Mouse (Mus musculus) embryonic facial prominence, embryonic 14.5 days (tissue): Measurements from ENCODE around the gene Selplg. TPM values are rescaled to one million over a fixed set of nuclear protein-coding genes. Genes with fewer than 3 reads are reported as not detected.

Source experiments
- ATAC-seq: fragments of 200-750 bp; cut with Nextera tagmentation; 2 replicates; pipeline ENCODE4 v1.8.0; 2017; ENCODE audit warnings: low read depth, moderate number of reproducible peaks, moderate TSS enrichment
- DNase-seq: peaks from one replicate; pipeline ENCODE4 v3.0.0-alpha.2; 2015; ENCODE audit warnings: low spot score
- H3K27ac ChIP-seq: fragments of 300-500 bp; sonication (generic); replicated peaks from 2 replicates; pipeline ENCODE4 v1.5.1; 2014; ENCODE audit warnings: low read depth, mild to moderate bottlenecking, low read length, moderate library complexity
- H3K27me3 ChIP-seq: fragments of 300-500 bp; sonication (generic); replicated peaks from 2 replicates; pipeline ENCODE4 v1.6.1; 2014; ENCODE audit warnings: low read length; ENCODE audit not compliant: control insufficient read depth, insufficient read depth
- H3K36me3 ChIP-seq: fragments of 300-500 bp; sonication (generic); 2 replicates; pipeline ENCODE4 v1.6.1; 2014; ENCODE audit warnings: low read length, mixed read lengths; ENCODE audit not compliant: control insufficient read depth, insufficient read depth
- H3K4me1 ChIP-seq: fragments of 300-500 bp; sonication (generic); 2 replicates; pipeline ENCODE4 v1.6.1; 2014; ENCODE audit warnings: antibody characterized with exemption, low read length; ENCODE audit not compliant: control insufficient read depth, insufficient read depth
- H3K4me2 ChIP-seq: fragments of 300-500 bp; sonication (generic); 2 replicates; pipeline ENCODE4 v1.6.1; 2014; ENCODE audit warnings: low read depth, mild to moderate bottlenecking, low read length, moderate library complexity, mixed read lengths
- H3K4me3 ChIP-seq: fragments of 300-500 bp; sonication (generic); 2 replicates; pipeline ENCODE4 v1.5.1; 2014; ENCODE audit warnings: low read depth, mild to moderate bottlenecking, low read length
- H3K9ac ChIP-seq: fragments of 300-500 bp; sonication (generic); 2 replicates; pipeline ENCODE4 v1.6.1; 2014; ENCODE audit warnings: low read depth, mild to moderate bottlenecking, low read length, moderate library complexity, mixed read lengths
- H3K9me3 ChIP-seq: fragments of 300-500 bp; sonication (generic); 2 replicates; pipeline ENCODE4 v1.6.1; 2016; ENCODE audit warnings: low read length; ENCODE audit not compliant: control insufficient read depth
- WGBS: fragments of 180-500 bp; shearing (Covaris S2); extraction: QIAGEN DNeasy Blood & Tissue Kit; methylation state at CpG from one replicate; pipeline ENCODE4 v1.1.7; 2014; 5-methylcytosine and 5-hydroxymethylcytosine counted together
- polyA plus RNA-seq: library from polyadenylated mRNA; unstranded; fragments of >200 nt; fragmentation: Nextera tagmentation; extraction: Ambion mirVana; gene quantifications from 2 replicates; pipeline ENCODE4 v1.2.1, GENCODE M21; 2014

The Selplg gene
- polyA plus RNA-seq, 1 experiment from 2014 or later = 4.9 TPM

DNA sequence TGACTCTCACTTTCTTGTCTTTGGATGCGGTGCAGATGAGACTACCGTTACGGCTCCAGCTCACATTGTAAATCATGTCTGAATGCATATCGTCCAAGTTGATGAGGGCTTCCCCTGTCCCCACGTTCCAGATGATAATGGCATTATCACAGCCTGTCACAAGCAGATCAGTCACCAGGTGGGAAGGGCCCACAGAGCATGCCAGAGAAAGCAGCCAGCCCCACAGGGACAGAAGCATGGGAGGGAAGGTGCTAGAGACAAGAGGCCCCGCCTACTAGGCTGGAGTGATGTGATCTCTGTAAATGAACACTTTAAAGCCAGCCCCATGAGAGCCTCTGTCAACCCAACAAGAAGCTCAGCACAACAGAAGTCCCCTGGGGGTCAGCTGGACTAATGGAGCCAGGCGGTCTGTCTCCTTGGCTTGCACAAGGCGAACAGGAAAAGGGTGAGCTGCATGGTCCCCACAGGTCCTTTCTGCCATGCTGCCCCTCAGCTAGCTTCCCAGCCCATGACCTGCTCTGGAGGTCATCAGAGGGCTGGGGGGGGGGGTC is 18.3 kb upstream of the Selplg start:
- Histone ChIP-seq H3K27ac (no peak overlapping the region), H3K36me3 (peaks cover 60% of the 10 kb centered on the region), H3K4me3 (no peak overlapping the region), H3K4me1 (no peaks in the 10 kb centered on the region), H3K9me3 (no peaks in the 10 kb centered on the region), H3K27me3 (no peaks in the 10 kb centered on the region), H3K9ac (no peak overlapping the region), H3K4me2 (no peak overlapping the region)
- ATAC-seq (no peak), DNase-seq (no peak)
- 85% methylated on average over 8 of the region's 8 CpGs for WGBS

DNA sequence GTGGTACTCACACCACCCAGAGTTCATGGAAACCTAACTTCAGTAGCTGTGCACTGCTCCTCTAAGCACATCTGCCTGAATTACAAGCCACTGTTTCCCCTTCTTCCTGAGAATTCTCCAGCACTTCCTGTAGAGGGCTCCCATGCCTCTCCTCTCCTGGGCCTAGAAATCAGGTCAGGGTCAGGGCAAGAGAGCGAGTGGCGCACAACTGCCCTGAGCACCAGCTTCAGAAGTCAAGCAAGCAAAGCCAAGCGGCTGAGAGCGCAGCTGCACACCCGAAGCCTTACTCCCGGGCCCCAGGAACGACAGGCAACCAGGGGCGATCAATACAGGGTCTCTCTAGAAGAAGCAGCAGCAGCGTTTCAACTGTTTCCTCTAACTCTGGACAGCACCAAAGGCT is 15.2 kb upstream of the Selplg start:
- ATAC-seq (no peak), DNase-seq (no peak)
- Histone ChIP-seq H3K27ac (no peak overlapping the region), H3K4me2 (no peak overlapping the region), H3K4me1 (no peaks in the 10 kb centered on the region), H3K36me3 (peaks cover 82% of the 10 kb centered on the region), H3K4me3 (no peak overlapping the region), H3K27me3 (no peaks in the 10 kb centered on the region), H3K9ac (no peak overlapping the region), H3K9me3 (no peaks in the 10 kb centered on the region)
- WGBS = 79% methylated on average over 9 of the region's 9 CpGs

DNA sequence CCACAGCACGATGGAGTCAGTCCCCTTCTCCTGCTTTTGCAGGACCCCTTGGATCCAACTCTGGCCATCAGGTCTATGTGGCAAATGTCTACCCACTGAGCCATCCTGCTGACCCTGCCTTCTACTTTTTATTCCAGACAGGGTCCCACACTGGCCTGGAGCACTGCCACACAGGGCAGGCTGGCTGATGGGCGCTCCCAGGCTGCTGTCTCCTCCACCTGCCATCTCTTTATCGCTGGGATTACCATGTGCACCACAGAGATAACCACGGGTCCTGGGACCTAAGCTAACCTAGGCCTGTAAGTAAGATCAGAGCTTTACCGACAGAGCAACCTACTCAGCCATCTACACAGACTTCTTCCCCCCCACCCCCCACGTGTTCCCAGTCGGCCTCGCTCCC is 14.2 kb upstream of the Selplg start:
- H3K36me3 ChIP-seq = peaks cover 84% of the 10 kb centered on the region
- ATAC-seq (no peak), DNase-seq (no peak)
- H3K27me3 ChIP-seq = no peaks in the 10 kb centered on the region
- no peak overlapping the region for H3K4me2 ChIP-seq
- no peak overlapping the region for H3K4me3 ChIP-seq
- no peaks in the 10 kb centered on the region for H3K4me1 ChIP-seq
- no peak overlapping the region for H3K27ac ChIP-seq
- WGBS = 91% methylated on average over 8 of the region's 8 CpGs
- H3K9me3 ChIP-seq = no peaks in the 10 kb centered on the region
- no peak overlapping the region for H3K9ac ChIP-seq

DNA sequence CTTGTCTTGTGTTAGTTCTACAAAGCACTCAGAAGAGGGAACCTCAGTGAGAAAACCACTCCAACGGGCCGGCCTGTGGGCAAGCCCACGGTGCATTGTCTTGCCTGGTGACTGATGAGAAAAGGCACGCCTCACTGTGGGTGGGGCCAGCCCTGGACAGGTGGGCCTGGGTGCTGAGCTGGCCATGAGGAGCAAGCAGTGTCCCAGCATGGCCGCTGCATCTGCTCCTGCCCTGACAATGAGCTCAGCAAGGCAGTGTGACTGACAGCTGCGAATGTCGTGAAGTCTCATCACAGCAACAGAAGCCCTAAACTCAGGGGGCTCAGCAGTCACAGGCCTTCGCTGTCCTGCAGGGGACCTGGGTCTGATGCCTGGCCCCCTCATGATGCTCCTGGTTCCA is 13.2 kb upstream of the Selplg start:
- no peak overlapping the region for H3K4me3 ChIP-seq
- ATAC-seq = no peak
- H3K4me2 ChIP-seq = no peak overlapping the region
- no peaks in the 10 kb centered on the region for H3K9me3 ChIP-seq
- no peaks in the 10 kb centered on the region for H3K4me1 ChIP-seq
- WGBS = 81% methylated on average over 8 of the region's 8 CpGs
- H3K9ac ChIP-seq = no peak overlapping the region
- peaks cover 74% of the 10 kb centered on the region for H3K36me3 ChIP-seq
- DNase-seq = no peak
- no peak overlapping the region for H3K27ac ChIP-seq
- no peaks in the 10 kb centered on the region for H3K27me3 ChIP-seq

DNA sequence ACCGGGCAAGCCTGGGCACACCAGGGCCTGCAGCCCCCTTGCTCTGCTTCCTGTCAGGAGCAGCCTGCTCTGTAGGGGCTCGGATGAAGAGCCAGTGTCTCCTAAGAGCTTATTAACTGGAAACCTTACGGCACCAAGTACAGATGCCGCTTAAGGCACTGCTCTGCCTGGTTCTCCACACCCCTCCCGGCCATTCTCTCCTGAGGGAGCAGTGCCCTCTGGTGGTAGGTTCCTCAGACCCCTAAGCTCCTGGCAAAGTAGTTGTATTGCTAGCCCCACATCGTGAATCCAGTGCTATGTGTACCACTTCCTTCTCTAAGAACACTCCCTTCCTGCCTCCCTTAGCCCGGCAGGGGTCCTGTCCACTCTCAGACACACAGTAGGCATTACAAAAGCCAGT is 12.3 kb upstream of the Selplg start:
- DNase-seq = peak; percentile 78
- ATAC-seq = peak; percentile 83
- H3K27ac ChIP-seq = peak overlapping the region; percentile 55
- H3K4me2 ChIP-seq = peak overlapping the region; percentile 32
- H3K27me3 ChIP-seq = no peaks in the 10 kb centered on the region
- WGBS = 65% methylated on average over 5 of the region's 7 CpGs
- H3K9me3 ChIP-seq = no peaks in the 10 kb centered on the region
- no peak overlapping the region for H3K4me3 ChIP-seq
- peaks cover 65% of the 10 kb centered on the region for H3K36me3 ChIP-seq
- H3K4me1 ChIP-seq = no peaks in the 10 kb centered on the region
- H3K9ac ChIP-seq = no peak overlapping the region

DNA sequence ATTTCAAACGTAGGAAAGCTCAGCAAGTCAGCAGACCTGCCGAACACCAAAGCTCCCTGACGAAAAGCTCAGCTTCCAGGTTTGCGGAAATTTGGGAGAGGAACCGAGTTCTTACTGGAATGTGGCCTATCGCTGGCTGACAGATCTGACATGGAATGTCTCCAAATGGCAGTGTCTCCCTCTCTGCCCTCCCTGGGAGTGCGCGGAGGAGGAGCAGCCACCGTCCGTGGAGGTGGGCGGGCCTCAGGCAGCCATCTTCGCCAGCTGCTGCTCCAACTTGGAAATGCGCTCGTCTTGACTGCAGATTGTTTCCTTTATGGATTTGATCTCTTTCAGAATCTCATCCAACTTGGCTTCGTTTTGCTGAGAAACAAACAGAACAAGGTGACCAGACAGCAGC is 11.7 kb upstream of the Selplg start:
- H3K9ac ChIP-seq = no peak overlapping the region
- WGBS = 69% methylated on average over 15 of the region's 15 CpGs
- peak overlapping the region; percentile 32 for H3K4me2 ChIP-seq
- no peaks in the 10 kb centered on the region for H3K9me3 ChIP-seq
- H3K36me3 ChIP-seq = peaks cover 59% of the 10 kb centered on the region
- H3K27me3 ChIP-seq = no peaks in the 10 kb centered on the region
- ATAC-seq (no peak), DNase-seq (peak; percentile 38)
- peak overlapping the region; percentile 55 for H3K27ac ChIP-seq
- H3K4me3 ChIP-seq = no peak overlapping the region
- no peaks in the 10 kb centered on the region for H3K4me1 ChIP-seq

DNA sequence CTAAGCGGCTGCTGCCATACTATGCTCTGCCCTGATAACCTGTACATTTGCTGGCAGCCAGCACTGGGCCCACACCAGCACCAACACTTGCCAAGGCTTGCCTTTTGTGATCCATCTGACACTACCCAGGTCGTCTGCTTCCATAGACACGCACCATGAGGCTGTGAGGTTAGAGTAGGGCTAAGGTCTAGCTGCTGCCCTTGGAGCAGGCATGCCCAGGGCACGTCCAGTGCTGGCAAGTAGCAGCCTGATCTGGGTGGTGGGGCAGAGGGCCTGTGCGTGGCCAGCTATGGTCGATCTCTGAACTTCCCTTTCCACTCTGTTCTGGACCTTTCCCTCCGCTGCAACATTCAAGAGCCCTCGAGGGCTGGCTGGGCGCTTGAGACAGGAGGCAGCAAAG is 10.5 kb upstream of the Selplg start:
- Histone ChIP-seq H3K9me3 (no peaks in the 10 kb centered on the region), H3K27me3 (no peaks in the 10 kb centered on the region), H3K36me3 (peaks cover 50% of the 10 kb centered on the region), H3K4me3 (no peak overlapping the region), H3K4me2 (no peak overlapping the region), H3K4me1 (no peaks in the 10 kb centered on the region), H3K9ac (no peak overlapping the region; the same call in 1 of the 2 replicates), H3K27ac (no peak overlapping the region)
- ATAC-seq (no peak), DNase-seq (no peak)
- 86% methylated on average over 9 of the region's 9 CpGs for WGBS

DNA sequence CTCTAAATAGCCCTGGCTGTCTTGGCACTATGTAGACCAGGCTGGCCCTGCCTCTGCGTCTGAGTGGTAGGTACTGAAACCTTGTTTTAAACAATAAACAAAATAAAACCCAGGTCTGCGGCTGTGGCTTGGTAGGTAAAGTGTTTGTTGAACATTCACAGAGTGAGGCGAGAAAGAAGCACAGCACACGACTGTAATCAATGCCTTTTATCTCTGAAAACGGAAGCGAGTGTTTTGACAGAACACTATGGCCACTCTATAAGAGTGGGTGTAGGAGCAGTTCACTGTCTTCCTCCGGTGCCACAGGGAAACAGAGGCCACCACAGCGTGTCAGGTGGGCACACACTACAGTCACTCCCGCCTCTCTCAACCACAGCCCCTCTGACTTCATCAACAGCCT is 9.8 kb upstream of the Selplg start:
- DNase-seq (no peak), ATAC-seq (no peak)
- Histone ChIP-seq H3K4me3 (no peak overlapping the region), H3K9ac (no peak overlapping the region), H3K4me2 (no peak overlapping the region), H3K4me1 (no peaks in the 10 kb centered on the region), H3K36me3 (peaks cover 44% of the 10 kb centered on the region), H3K27ac (no peak overlapping the region), H3K9me3 (no peaks in the 10 kb centered on the region), H3K27me3 (no peaks in the 10 kb centered on the region)
- 89% methylated on average over 9 of the region's 9 CpGs for WGBS
